Mouse (Mus musculus) hindlimb bud, embryonic 11.5 days (tissue): ENCODE results near the gene Arntl.
A peak's percentile ranks its signal among the peaks of the same experiment; 100 is the strongest.

ENCODE experiments used
- DNase-seq: peaks from one replicate; pipeline ENCODE4 v3.0.0-alpha.2; 2012; ENCODE audit warnings: low read depth, low spot score; ENCODE audit errors: extremely low spot score

Arntl gene

GRCm38 (mm10) chr7:113206644-113207470 is at the start of gene Arntl:
Gene Arntl (plus strand): TSS chr7:113207465.
- DNase-seq, result peak; percentile 99

- no peak for DNase-seq
Measured at GRCm38 (mm10) chr7:113161077-113161698, 46.1 kb upstream of the Arntl start.

- no peak for DNase-seq
Measured at GRCm38 (mm10) chr7:113164719-113165118, 42.5 kb upstream of the Arntl start.

- no peak for DNase-seq
Measured at GRCm38 (mm10) chr7:113167092-113167491, 40.2 kb upstream of the Arntl start.

GRCm38 (mm10) chr7:113168609-113169008 is 38.7 kb upstream of the Arntl start:
- no peak for DNase-seq

GRCm38 (mm10) chr7:113172425-113172824 is 34.8 kb upstream of the Arntl start:
- no peak for DNase-seq

- no peak for DNase-seq
Measured at GRCm38 (mm10) chr7:113175481-113175880, 31.8 kb upstream of the Arntl start.

- no peak for DNase-seq
Measured at GRCm38 (mm10) chr7:113178073-113178472, 29.2 kb upstream of the Arntl start.

- no peak for DNase-seq
Measured at GRCm38 (mm10) chr7:113183787-113184186, 23.5 kb upstream of the Arntl start.

GRCm38 (mm10) chr7:113185056-113185455 is 22.2 kb upstream of the Arntl start:
- DNase-seq, result no peak

GRCm38 (mm10) chr7:113186041-113186800 is 21.0 kb upstream of the Arntl start:
- no peak for DNase-seq

GRCm38 (mm10) chr7:113188091-113188490 is 19.2 kb upstream of the Arntl start:
- DNase-seq, result no peak

- DNase-seq, result no peak
Measured at GRCm38 (mm10) chr7:113188566-113188965, 18.7 kb upstream of the Arntl start.

- no peak for DNase-seq
Measured at GRCm38 (mm10) chr7:113191787-113192186, 15.5 kb upstream of the Arntl start.

GRCm38 (mm10) chr7:113192714-113193365 is 14.4 kb upstream of the Arntl start:
- no peak for DNase-seq

- no peak for DNase-seq
Measured at GRCm38 (mm10) chr7:113193872-113194271, 13.4 kb upstream of the Arntl start.

GRCm38 (mm10) chr7:113195271-113195670 is 12.0 kb upstream of the Arntl start:
- no peak for DNase-seq

- DNase-seq, result no peak
Measured at GRCm38 (mm10) chr7:113196171-113196570, 11.1 kb upstream of the Arntl start.

- DNase-seq, result no peak
Measured at GRCm38 (mm10) chr7:113197161-113197775, 10.0 kb upstream of the Arntl start.

- no peak for DNase-seq
Measured at GRCm38 (mm10) chr7:113201584-113201983, 5.7 kb upstream of the Arntl start.
